Mouse (Mus musculus) spleen, postnatal 4 days (tissue): Measurements from ENCODE around the gene Stk39.
A peak's percentile ranks its signal among the peaks of the same experiment; 100 is the strongest.

Experiments used
- DNase-seq, 2 experiments: peaks; one replicate each; pipeline ENCODE4 v3.0.0; 2022; ENCODE audit warnings: low spot score in 2 of 2

The Stk39 gene

DNA sequence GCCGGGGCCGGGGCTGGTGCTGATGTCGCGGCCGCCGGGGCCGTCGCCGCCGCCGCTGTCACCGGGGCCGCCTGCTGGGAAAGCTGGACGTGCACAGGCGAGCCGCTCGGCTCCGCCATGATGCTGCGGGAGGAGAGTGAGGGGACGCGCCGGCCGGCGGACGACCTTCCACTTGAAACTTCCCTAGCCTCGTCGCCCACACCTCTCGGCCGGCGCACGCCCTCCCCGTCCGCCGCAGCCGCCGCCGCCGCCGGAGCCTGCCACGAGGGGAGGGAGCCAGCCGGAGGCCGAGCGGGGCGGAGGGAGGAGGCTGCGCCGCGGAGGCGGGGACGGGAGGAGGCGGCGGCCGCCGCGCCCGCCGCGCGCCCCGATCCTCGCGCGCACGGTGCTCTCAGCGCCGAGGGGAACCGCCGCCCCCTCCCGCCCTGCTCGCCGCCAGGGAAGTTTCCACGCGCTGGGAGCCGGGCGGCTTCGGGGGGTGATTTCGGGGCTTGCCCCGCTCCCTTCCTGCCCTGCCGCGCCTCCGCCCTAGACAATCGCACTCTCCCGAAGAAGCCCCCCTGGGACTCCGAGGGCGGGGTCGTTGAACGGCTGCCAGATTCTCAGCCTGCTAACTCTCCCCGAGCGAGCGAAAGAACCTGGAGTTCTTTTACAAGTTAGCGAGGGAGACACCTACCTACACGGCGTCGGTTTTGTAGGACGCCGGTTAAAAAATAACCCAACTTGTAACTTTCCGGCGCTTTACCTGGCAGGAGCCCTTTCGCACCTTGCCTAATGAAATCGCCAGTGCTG is at the start of gene Stk39:
Stk39 (minus strand) TSS at position 510 of the 792 bp plus-strand sequence.
- DNase-seq, result peak; percentile 33 to 75

DNA sequence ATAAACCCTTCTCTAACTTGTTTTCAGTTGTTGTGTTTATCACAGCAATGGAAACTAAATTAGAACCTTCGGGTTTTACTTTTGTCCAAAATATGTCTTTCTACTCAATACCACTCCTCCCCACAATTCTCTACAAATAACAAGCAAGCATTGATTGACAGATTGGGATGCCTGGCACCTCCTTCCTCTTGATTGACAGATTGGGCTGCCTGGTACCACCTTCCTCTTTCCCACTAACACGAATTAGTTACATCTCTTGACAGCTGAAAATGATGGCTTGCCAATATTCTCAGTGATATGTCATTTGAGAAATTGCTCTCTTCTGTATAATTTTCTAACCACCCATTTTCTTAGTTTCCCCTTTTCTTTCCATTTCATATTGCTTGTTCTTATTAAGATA is 43.3 kb upstream of the Stk39 start:
- no peak for DNase-seq

DNA sequence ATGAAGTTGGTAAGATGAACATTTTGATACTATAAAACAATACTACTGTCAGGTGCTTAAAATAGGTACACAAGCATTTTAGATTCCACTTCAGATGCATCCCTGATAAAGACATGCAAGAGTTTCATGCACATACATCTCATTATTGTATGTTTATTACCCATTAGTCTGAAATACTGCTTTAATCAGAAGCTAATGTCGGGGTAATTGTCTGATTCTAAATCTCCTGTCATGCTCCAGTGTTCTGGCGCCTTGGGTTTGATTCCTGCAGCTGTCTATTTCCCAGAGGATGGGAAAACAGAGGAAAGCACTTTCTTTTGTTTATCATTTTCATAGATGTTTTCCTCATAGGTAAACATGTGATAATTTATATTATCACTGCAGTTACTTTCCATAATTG is 31.1 kb upstream of the Stk39 start:
- no peak for DNase-seq

DNA sequence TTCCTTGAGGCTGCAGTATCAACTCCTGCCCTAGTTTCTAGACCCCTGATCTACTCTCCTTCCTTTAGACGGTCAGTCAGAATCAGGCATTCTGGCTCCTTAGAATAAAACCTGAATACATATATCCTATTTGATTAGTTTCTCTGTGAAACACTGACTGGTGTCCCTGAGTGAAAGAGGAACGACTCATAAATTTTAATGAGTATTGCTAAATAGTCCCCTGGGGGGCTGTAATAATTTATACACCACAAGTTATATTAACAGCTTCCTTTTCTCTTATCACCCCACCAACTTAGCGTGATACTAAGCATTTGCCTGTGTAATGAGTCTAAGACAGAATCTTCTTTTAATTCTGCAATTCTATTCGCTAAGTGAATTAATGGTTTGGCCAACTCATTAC is 30.7 kb upstream of the Stk39 start:
- no peak for DNase-seq

DNA sequence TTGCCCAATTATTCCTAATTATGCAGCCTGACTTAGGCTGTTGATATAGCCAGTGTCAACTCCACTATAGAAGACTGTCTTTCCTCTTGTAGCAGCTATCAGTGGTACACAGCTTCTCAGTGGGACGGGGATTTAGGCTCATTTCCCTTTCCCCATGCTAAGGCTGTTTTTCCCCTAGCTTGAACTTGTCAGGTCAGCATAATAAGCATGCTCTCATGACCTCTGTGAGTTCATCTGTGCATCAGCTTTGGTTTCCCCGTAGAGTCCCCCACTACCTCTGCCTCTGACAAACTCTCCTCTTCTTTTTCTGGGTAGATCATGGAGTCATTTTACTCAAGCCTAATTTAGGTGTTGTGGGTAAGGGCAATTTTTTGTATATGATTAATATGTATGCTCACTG is 30.2 kb upstream of the Stk39 start:
- no peak for DNase-seq

DNA sequence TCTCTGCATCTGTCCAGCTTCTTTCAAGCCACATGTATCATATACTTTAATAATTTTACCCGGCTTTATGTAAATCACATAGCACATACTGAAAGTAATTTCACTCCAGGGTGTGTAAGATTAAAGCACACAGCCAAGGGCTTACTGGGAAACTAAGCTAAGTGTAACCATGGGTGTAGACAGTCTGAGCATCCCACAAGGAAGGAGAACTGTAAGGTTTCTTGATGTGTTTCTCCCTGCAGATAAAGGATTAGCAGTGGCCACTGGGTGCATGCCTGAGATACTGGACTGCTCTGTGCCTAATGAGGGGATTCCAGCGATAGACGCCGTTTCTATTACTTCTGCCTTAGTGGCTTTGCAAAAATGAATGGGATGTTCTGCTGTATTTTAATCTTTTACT is 14.2 kb upstream of the Stk39 start:
- no peak for DNase-seq

DNA sequence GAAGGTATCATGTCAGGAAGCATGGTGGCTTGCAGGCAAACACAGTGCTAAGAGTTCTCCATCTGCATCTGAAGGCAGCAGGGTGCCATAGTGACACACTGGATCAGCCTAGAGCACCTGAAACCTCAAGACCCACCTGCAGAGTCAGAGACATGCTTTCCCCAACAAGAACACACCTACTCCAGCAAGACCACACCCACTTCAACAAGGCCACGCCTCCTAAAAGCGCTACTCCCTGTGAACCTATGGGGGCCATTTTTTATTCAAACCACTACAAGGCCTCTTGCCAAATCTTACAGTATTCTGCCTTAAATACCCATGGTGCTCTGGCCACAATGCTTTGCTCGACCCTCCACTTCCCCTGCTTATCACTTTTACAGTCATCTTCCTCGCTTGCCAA is 13.1 kb upstream of the Stk39 start:
- no peak for DNase-seq

DNA sequence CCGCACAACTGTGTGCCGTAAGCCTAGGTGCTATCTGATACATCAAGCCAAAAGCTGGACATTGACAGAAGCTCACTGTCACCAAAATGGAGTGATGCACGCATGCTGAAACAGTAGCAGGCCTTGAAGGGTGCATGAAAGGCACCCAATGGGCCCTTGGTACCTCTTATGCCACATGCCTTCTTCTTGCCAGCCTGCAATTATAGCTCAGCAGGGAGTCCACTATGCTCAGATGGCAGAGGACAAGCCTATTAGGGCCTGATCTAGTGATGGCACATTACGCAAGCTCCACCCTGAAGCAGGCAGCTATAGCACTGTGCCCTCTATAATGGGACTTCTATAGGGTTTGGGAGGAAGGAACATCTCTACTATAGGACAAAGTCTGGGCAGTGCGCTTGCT is 10.8 kb upstream of the Stk39 start:
- DNase-seq, result no peak

DNA sequence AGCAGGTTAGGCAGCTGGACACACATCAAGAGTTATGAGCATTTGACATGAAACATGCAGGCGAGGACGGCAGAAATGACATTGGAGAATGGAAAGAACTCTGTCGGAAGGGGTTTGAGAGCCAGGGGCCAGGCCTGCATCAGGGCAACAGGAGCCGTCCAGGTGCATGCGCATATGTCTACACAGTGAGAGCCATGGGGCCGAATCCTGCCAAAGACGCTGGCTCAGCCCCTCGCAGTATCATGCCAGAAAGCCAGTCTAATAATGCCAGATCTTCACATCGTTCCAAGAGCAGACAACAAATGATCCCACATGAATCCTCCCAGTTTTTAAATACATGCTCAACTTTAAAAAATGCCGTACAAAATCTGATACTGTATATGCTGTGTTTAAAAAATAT is 7.8 kb upstream of the Stk39 start:
- DNase-seq, result no peak

DNA sequence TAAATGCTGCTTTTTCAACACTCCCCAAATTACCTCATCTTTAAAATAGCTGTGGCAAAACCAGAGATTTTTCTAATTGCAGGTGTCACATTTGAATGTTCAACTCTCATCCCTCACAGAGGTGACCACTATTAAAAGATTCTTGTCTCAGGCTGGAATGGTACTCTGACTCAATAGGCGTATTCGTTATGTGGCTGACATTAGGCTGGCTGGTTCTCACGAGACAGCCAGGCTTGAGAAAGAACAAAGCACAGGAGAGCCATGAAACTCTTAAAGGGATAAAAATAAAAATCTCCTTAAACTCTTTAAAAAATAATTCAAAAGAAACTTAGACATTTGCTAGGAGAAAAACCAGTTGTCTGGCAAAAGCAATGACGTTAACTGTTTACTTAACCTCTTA is 853 bp upstream of the Stk39 start:
- no peak for DNase-seq

DNA sequence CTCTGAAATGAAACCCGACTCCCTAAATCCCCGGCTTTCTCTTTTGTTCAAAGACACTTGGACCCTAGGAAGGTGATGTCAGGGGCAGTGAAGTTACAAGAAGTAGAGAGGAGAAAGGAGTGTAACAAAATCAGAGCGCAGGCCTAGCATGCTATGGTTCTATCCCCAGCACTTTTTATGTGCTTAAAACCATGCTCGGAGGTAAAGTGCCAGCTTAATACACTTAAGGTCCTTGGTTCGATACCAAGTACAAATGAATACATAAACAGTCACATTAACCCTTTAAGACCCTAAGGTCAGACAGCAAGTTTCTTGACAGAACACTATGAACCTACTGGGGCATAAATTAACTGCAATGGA is 463 bp upstream of the Stk39 start:
- DNase-seq, result no peak

DNA sequence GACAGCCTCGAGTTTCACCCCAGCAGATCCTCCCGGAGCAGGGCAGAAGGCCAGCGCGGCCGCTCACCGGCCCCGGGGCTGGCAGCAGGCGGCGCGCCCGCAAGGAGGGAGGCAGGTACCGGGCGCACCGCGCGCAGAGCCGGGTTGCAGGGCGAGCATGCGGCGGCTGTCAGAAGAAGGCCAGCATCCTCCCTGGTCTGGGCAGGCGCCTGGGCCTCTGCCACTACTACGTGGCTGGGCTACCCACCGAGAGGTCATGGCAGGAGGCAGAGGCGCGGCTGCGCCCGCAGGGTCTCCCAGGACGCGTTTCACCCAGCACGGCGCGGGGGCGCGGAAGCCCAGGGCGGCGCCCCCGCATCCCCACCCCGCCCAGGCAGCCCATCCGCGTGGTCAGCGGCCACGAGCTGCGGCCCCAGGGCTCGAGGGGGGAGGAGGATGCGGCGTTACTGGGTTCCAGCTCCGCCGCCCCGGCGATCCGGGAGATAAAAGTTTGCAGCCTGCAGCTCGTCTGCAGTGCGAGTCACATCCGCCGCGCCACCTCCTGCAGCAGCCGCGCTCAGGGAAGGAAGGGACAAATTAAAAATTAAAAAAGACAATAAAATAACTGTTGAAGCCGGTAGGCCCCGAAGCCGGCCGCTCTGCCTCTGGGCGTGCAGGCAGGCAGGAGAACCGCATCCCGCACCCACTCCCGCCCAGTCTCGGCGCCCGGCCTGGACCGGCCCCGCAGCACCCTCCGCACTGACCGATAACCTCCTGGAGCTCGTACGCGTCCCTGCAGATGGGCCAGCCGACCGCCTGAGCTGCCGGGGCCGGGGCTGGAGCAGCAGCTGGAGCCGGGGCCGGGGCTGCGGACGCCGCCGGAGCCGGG is 943 bp downstream of the Stk39 start:
- DNase-seq, result peak in 1 of 2 experiments; percentile 68

DNA sequence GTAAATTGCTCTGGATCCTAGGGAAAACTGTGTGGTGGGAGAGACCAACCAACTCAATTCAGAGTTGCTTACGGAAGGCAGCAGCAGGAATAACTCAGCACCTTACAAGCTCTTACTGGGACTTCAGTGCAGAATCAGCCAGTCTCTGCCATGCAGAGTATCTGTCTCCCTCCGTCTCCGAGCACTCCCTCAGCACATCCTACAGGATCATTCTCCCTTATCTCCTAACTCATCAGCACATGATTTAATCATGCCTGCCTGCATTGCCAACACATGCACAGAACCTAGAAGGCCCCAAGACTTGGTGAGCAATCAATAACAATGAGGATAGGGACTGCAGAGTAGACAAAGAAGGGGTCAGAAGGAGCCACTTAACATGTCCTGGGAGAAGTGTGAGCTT is 2.6 kb downstream of the Stk39 start:
- DNase-seq, result no peak

DNA sequence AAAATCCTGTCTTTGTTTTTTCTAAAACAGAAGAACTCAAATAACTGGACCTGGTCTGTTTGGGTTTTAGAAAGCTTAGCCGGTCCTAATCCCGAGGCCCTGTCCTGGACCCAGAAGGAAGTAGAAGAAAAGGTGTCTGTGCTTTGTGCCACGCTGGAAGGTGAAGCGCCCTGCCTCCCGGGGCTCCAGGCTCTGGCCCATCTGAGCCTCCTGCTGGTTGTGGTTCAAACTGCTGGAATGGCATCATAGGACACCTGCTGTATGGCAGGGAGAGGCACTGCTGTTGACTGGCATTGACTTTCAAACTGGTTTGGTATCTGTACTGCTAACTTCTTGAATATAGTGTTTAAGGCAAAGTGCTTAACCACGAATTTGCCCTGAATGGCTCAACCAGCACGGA is 3.4 kb downstream of the Stk39 start:
- DNase-seq, result peak in 1 of 2 experiments; percentile 49

DNA sequence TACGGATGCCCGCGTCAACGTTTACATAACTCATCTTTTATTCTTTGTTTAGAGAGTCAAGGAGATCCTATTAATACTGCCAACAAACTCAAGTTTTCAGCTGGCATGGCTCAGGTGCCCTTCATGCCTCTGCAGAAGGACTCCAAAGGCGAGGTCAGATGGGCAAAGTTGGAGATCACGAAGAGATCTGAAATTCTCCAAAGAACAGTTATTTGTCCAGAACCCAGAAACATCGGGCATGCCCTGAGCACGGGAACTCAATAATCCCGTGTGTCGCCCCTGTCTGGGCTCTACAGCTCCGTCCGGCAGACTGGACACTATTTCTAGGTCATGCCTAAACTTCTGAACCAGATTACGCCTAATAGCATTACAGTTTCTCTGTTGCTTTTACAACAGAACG is 3.8 kb downstream of the Stk39 start:
- DNase-seq, result peak in 1 of 2 experiments; percentile 54

DNA sequence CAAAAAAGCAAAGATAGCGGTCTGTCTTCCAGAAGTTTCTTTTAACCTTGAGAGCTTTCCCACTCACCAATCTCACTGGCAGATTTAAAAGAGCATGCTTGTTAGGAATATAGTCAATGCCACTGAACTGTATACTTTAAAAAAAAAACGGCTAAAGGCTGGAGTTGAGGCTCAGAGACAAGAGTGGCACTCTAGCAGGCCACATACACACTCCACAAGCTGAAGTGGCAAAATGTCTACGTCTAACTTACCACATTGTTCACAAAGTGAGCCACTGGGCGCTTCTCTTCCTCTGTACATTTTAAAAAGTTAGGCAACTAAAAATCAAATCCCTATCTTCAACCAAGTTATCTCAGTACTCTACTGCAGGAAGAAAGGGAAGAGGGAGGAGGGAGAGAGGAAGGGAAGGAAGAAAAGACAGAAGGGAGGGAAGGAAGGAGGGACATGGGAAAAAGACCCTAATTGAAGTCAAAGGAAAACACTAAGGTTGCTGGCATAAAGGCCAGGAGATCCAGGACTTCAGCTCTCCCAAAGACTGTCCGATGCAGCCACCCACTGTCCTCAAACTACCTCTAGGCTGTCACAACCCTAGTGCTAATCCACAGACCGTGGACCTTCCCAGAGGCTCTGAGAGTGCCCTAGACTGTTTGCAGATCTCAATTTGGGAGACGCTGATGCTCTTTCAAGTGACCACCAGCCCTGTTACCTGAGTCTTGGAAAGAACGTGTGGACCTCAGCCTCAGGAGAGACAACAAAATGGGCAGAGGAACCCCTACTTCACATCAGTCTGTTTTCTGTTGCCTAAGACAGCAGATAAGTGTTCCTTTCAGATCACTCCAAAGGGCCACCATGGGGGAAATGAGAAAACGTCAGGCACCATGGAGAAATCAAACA is 4.7 kb downstream of the Stk39 start:
- DNase-seq, result peak in 1 of 2 experiments; percentile 51

DNA sequence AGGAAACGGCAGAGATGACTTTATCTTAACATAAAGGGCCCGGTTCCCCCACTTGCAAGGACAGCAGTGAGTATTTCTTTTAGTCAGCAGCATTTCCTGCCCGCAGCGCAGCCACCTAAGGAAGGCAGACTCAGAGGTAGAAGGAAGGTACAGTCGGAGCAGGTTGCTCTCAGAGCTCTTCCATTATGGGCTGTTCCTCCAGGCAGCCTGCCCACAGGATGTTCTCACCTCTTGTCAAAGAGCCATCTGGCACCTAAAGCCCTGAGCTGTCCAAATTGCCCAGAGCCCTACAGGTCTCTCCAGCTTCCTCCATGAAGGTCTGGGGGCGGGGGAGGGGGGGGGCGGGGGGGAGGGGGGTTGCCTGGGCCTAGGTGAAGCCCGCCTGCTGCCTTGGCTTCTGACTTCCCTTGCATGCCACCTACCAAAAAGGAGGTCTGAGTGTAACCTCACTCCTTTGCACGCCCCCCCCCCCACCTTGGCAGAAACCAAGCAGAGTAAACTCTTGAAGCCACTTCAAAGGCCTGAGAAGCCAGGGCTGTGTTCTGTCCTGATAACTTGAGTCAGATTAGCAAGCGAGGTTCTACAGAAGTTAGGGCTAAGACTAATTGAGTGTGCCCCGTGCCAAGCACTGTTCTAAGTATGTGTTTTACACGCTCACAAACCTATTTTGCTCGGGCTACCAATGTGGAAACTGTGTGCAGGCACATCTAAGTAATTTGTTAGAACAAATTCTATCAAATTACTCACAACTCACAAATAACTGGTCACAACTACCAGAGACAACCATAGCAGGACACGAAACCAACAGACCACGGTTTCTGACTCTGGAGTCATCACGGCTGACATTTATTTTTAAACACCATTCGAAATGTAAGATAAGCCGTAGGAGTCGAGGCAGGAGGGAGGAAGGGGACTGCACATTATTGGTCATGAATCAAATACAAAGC is 5.7 kb downstream of the Stk39 start:
- no peak for DNase-seq

DNA sequence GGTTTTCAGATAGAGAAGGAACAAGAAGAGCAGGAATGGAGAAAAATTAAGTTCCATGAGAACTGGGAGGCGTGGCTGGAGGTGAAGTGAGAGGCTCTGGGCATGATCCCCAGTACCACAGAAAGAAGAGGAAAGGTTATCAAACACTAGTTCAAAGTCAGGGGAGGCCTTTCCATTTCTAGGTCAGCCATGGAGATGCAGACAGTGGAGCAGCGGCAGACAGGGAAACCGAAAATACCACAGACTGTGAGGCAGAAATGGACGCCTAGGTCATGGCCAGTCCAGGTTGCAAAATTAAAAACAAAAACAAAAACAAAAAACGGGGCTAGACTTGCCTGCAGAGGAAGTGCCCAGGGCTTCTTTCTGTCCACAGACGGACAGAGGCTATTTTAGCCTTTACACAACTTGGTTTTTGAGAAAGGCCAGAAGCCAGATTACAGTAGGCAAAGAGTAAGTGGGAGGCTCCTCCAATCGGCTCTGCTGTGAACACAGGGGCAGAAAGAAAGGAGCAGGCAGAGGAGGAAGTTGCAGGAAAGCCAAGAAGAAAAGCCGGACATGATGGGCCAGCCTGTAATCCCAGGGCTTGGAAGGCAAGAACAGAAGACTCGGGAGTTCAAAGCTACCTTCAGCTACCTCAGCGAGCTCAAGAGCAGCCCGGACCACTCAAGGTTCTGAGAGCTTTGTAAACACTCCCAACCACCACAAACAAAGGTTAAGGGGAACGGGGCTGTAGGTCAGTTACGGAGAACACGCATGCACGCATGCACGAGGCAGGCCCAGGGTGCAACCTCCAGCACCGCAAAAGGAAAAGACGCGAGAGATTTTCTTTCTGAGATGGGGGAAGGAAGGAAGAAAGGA is 6.6 kb downstream of the Stk39 start:
- DNase-seq, result no peak

DNA sequence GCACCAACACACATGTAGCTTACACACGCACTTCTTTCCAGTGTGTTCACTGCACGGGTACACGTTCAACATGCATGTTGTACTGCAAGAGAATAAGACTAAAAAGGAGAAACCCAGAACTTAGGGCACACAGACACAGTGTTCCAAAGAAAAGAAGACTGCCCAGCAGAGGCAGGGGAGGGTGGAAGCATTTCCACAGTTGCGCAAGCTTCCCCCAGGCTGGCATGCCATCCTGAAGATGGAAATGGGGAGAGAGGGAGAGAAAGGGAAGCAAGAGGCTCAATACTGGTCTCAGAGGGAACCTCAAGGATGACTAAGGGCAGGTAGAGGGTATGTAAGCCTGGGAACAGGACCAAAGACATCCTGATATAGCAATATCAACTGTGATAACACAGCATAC is 7.6 kb downstream of the Stk39 start:
- peak in 1 of 2 experiments; percentile 47 for DNase-seq

DNA sequence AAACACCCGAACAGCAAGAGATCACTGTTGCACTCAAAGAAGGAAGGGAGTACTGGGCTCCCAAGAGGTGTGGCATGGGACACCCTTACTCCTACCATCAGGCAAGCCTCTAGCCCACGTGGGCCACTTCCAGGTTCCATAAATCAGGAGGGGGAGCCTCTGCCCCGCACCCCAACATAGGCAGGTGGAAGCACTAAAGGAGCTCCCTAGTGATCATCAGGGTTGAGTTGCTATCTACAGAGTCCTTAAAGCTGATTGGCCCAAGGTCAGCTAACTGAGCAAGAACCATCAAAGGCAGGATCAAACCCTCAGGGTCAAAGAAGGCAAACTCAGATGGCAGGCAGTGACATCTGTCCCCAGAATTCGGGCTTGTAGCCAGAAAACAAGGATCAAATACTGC is 8.3 kb downstream of the Stk39 start:
- peak in 1 of 2 experiments; percentile 41 for DNase-seq
